Mouse (Mus musculus) megakaryocyte, embryonic 14.5 days (primary cell): ENCODE results near the gene Hist1h2be.

Source experiments
- FLI1 ChIP-seq: IDR thresholded peaks from 2 replicates; pipeline ENCODE4 v1.6.1; 2012; ENCODE audit warnings: low read length, inconsistent platforms, mixed read lengths
- GATA1 ChIP-seq: IDR thresholded peaks from 3 replicates; pipeline ENCODE4 v1.6.1; 2012; ENCODE audit warnings: mixed read lengths, low read length, inconsistent platforms, borderline replicate concordance

- TF ChIP-seq GATA1 (no peak), FLI1 (no peak)
Measured at GRCm38 (mm10) chr13:23609209-23609608, 11.7 kb downstream of the Hist1h2be start.
